Mouse (Mus musculus) fat pad, adult 2 months (tissue): ENCODE results near the gene Foxc1.

Experiments
- DNase-seq: peaks from one replicate; pipeline ENCODE4 v3.0.0-alpha.2; 2011; ENCODE audit warnings: low read depth, low spot score; ENCODE audit errors: extremely low read depth

The Foxc1 gene

GRCm38 (mm10) chr13:31830332-31830731, 23.9 kb downstream of the Foxc1 start:
- DNase-seq, result no peak

GRCm38 (mm10) chr13:31835802-31836201, 29.4 kb downstream of the Foxc1 start:
- peak; percentile 62 for DNase-seq

DNA sequence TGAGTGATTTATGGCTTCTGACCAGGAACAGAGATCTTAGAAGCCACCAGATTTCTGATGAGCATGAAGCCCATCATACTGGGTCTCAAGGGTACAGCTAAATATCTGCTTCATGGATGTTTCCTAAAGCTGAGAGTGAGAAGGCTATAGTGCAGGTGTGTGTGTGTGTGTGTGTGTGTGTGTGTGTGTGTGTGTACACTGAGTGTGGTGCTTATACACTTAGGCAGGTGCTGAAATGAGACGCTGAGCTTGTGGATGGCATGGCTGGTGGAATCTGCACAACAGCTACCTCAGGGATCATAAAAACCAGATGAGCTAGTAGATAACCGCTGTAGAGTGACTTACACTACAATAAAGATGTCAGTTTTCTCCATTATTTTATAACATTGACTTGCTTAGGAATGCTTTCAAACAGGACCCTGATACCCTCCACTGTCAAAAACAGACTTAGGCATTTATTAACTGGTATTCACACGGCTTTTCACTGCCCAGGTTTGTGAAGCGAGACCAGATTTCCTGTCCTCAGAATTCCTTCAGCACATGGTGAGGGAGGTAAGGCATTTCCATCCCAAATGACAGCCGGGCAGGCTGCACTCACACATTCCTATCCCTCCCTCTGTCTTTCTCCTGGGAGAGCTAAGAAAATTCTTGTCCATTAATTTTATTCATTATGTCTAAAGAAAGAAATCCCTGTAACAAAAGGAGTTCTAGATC, 43.0 kb downstream of the Foxc1 start:
- no peak for DNase-seq

- no peak for DNase-seq
Measured at GRCm38 (mm10) chr13:31853564-31853963, 47.1 kb downstream of the Foxc1 start.

GRCm38 (mm10) chr13:31854000-31854399, 47.6 kb downstream of the Foxc1 start:
- no peak for DNase-seq

DNA sequence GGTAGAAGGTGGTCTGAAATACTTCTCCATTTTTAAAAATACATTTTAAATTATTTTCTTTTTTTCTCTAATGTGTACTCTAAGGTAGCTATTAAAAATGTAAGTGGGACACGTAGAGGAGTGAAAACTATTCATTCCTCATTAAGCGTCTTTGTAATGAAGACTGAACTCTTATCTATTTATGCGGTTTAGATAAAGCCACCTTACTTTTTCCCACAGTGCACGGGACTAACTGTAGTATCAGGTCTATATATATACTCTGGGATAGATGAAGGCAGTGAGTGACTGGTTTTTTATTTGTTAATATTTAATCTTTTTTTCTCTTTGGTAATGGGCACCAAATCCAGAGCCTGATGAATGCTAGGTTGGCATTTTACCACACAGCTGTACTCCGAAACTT, 53.8 kb downstream of the Foxc1 start:
- no peak for DNase-seq
